ENCODE assay signal across 8 mouse cellular contexts in the genomic region with DNA sequence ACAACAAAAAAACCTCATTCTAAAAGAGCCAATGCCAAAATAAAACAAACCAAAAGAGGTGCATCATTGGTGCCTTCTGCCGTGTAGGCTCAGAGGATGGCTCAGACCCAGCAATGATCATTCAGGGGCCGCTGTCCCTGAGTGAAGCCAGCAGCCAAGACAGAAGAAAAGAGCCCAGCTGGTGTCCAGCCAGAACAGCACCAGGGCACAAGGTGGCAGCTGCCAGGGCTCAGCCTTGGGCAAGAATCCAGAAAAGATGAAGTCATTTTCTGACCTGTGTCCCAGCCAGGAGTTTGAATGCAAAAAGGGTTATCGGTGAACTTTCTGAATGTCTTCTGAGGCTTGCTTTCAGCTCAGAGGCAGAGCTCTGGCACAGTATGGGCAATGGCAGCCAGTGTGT.
DNase-seq lines count a peak whose midpoint lies in the region; ATAC-seq lines count a peak whose summit lies in the region.

No protein-coding gene starts in this region.

- no peak for ATAC-seq in frontal cortex, adult (ENCODE audit: low TSS enrichment)

- peak; percentile 67 for DNase-seq in ovary, adult 18-20 months (ENCODE audit: low spot score)
- no peak for DNase-seq in ovary, postnatal 10 days (ENCODE audit: low spot score)
- DNase-seq in cerebellum, adult 11 months, result peak; percentile 70
- peak; percentile 52 for DNase-seq in gastrocnemius, postnatal 10 days
- DNase-seq in kidney, postnatal 25 days, result peak; percentile 75 to 83
- peak; percentile 61 for DNase-seq in ovary, postnatal 36 days (ENCODE audit: low spot score)
- no peak for DNase-seq in urinary bladder, postnatal 25 days (ENCODE audit: low spot score)

Comparison
In these comparisons a context has a peak if more than half of its experiments do, and no peak if none do; other contexts are left out.
1. DNase-seq: peak in ovary, adult 18-20 months (single experiment), cerebellum, adult 11 months (single experiment), gastrocnemius, postnatal 10 days (single experiment), kidney, postnatal 25 days (2 of 2) and ovary, postnatal 36 days (single experiment); none in ovary, postnatal 10 days (single experiment) and urinary bladder, postnatal 25 days (single experiment).